Mouse (Mus musculus) testis, adult 2 months (tissue): ENCODE measurements around the gene Gm3409.

Source experiments
- CTCF ChIP-seq: fragments of 200-500 bp; IDR thresholded peaks from 2 replicates; pipeline ENCODE4 v1.5.1; 2012; ENCODE audit warnings: low read depth, mild to moderate bottlenecking, inconsistent platforms, low read length, moderate library complexity; ENCODE audit not compliant: control insufficient read depth, insufficient read depth, insufficient replicate concordance
- POLR2A ChIP-seq: fragments of 200-500 bp; IDR thresholded peaks from 2 replicates; pipeline ENCODE4 v1.6.1; 2012; ENCODE audit warnings: low read depth, mild to moderate bottlenecking, inconsistent platforms, low read length, moderate library complexity; ENCODE audit not compliant: control insufficient read depth

GRCm38 (mm10) chr5:146584156-146584477 lies 46.7 kb downstream of the Gm3409 start:
- TF ChIP-seq CTCF, result no peak
- TF ChIP-seq POLR2A, result no peak
